Mouse (Mus musculus): ENCODE measurements around the gene Hpse2. TPM values are rescaled to one million over a fixed set of nuclear protein-coding genes. Genes with fewer than 3 reads are reported as not detected.

Gene Hpse2
- polyA plus RNA-seq, 1 experiment from 2014 or later: 0.24 TPM

- Histone ChIP-seq H3K4me3 (ENCODE audit: low read depth, low read length) (no peak overlapping the region), H3K9me3 (replicated peaks; ENCODE audit: control insufficient read depth, low read length, poor library complexity, severe bottlenecking) (no peaks in the 10 kb centered on the region), H3K27ac (ENCODE audit: low read length) (no peak overlapping the region), H3K36me3 (ENCODE audit: control insufficient read depth, insufficient read depth, low read length) (no peaks in the 10 kb centered on the region), H3K4me2 (ENCODE audit: low read length) (no peak overlapping the region), H3K9ac (ENCODE audit: low read depth, low read length) (no peak overlapping the region), H3K27me3 (ENCODE audit: control insufficient read depth, insufficient read depth, low read depth, low read length) (no peaks in the 10 kb centered on the region), H3K4me1 (ENCODE audit: control insufficient read depth, insufficient read depth, low read length) (no peaks in the 10 kb centered on the region)
- no peak for ATAC-seq
- 83% methylated on average over 3 of the region's 3 CpGs for WGBS
These were observed 156.4 kb downstream of the Hpse2 start for GRCm38 (mm10) chr19:43231711-43232110.

GRCm38 (mm10) chr19:43193562-43193961 lies 194.6 kb downstream of the Hpse2 start:
- Histone ChIP-seq H3K27me3 (ENCODE audit: control insufficient read depth, insufficient read depth, low read depth, low read length) (no peaks in the 10 kb centered on the region), H3K27ac (ENCODE audit: low read length) (no peak overlapping the region), H3K4me2 (ENCODE audit: low read length) (no peak overlapping the region), H3K4me1 (ENCODE audit: control insufficient read depth, insufficient read depth, low read length) (no peaks in the 10 kb centered on the region), H3K4me3 (ENCODE audit: low read depth, low read length) (no peak overlapping the region), H3K36me3 (ENCODE audit: control insufficient read depth, insufficient read depth, low read length) (no peaks in the 10 kb centered on the region), H3K9me3 (replicated peaks; ENCODE audit: control insufficient read depth, low read length, poor library complexity, severe bottlenecking) (no peaks in the 10 kb centered on the region), H3K9ac (ENCODE audit: low read depth, low read length) (no peak overlapping the region)
- 80% methylated on average over 3 of the region's 3 CpGs for WGBS
- ATAC-seq: no peak

GRCm38 (mm10) chr19:43175437-43175965 lies 212.7 kb downstream of the Hpse2 start:
- Histone ChIP-seq H3K27me3 (ENCODE audit: control insufficient read depth, insufficient read depth, low read depth, low read length) (no peaks in the 10 kb centered on the region), H3K4me2 (ENCODE audit: low read length) (no peak overlapping the region), H3K27ac (ENCODE audit: low read length) (no peak overlapping the region), H3K4me3 (ENCODE audit: low read depth, low read length) (no peak overlapping the region), H3K4me1 (ENCODE audit: control insufficient read depth, insufficient read depth, low read length) (0 out of 2 replicates have a peak, but pooled peaks cover 2% of the 10 kb centered on the region), H3K9me3 (replicated peaks; ENCODE audit: control insufficient read depth, low read length, poor library complexity, severe bottlenecking) (no peaks in the 10 kb centered on the region), H3K36me3 (ENCODE audit: control insufficient read depth, insufficient read depth, low read length) (no peaks in the 10 kb centered on the region), H3K9ac (ENCODE audit: low read depth, low read length) (no peak overlapping the region)
- WGBS: 88% methylated on average over 3 of the region's 3 CpGs
- no peak for ATAC-seq

- Histone ChIP-seq H3K4me1 (ENCODE audit: control insufficient read depth, insufficient read depth, low read length) (0 out of 2 replicates have a peak, but pooled peaks cover 2% of the 10 kb centered on the region), H3K27ac (ENCODE audit: low read length) (no peak overlapping the region), H3K4me3 (ENCODE audit: low read depth, low read length) (no peak overlapping the region), H3K36me3 (ENCODE audit: control insufficient read depth, insufficient read depth, low read length) (no peaks in the 10 kb centered on the region), H3K4me2 (ENCODE audit: low read length) (no peak overlapping the region), H3K9ac (ENCODE audit: low read depth, low read length) (no peak overlapping the region), H3K27me3 (ENCODE audit: control insufficient read depth, insufficient read depth, low read depth, low read length) (no peaks in the 10 kb centered on the region), H3K9me3 (replicated peaks; ENCODE audit: control insufficient read depth, low read length, poor library complexity, severe bottlenecking) (no peaks in the 10 kb centered on the region)
- ATAC-seq: no peak
- WGBS: 83% methylated on average over 2 of the region's 2 CpGs
These were observed 213.3 kb downstream of the Hpse2 start for GRCm38 (mm10) chr19:43174812-43175211.

- H3K4me3 ChIP-seq (ENCODE audit: low read depth, low read length): no peak overlapping the region
- H3K36me3 ChIP-seq (ENCODE audit: control insufficient read depth, insufficient read depth, low read length): no peaks in the 10 kb centered on the region
- H3K27me3 ChIP-seq (ENCODE audit: control insufficient read depth, insufficient read depth, low read depth, low read length): no peaks in the 10 kb centered on the region
- no peak for ATAC-seq
- no peak overlapping the region for H3K4me2 ChIP-seq (ENCODE audit: low read length)
- 31% methylated on average over 8 of the region's 8 CpGs for WGBS
- H3K9me3 ChIP-seq (replicated peaks; ENCODE audit: control insufficient read depth, low read length, poor library complexity, severe bottlenecking): no peaks in the 10 kb centered on the region
- no peak overlapping the region for H3K9ac ChIP-seq (ENCODE audit: low read depth, low read length)
- H3K27ac ChIP-seq (ENCODE audit: low read length): no peak overlapping the region
- no peaks in the 10 kb centered on the region for H3K4me1 ChIP-seq (ENCODE audit: control insufficient read depth, insufficient read depth, low read length)
These were observed 232.1 kb downstream of the Hpse2 start for GRCm38 (mm10) chr19:43156085-43156484.

- H3K27me3 ChIP-seq (ENCODE audit: control insufficient read depth, insufficient read depth, low read depth, low read length): no peaks in the 10 kb centered on the region
- H3K4me2 ChIP-seq (ENCODE audit: low read length): no peak overlapping the region
- ATAC-seq: no peak
- WGBS: 77% methylated on average over 5 of the region's 5 CpGs
- no peak overlapping the region for H3K27ac ChIP-seq (ENCODE audit: low read length)
- H3K4me3 ChIP-seq (ENCODE audit: low read depth, low read length): no peak overlapping the region
- no peak overlapping the region for H3K9ac ChIP-seq (ENCODE audit: low read depth, low read length)
- no peaks in the 10 kb centered on the region for H3K4me1 ChIP-seq (ENCODE audit: control insufficient read depth, insufficient read depth, low read length)
- H3K36me3 ChIP-seq (ENCODE audit: control insufficient read depth, insufficient read depth, low read length): no peaks in the 10 kb centered on the region
- H3K9me3 ChIP-seq (replicated peaks; ENCODE audit: control insufficient read depth, low read length, poor library complexity, severe bottlenecking): no peaks in the 10 kb centered on the region
These were observed 232.6 kb downstream of the Hpse2 start for GRCm38 (mm10) chr19:43155582-43155981.

GRCm38 (mm10) chr19:43147901-43148300 lies 240.3 kb downstream of the Hpse2 start:
- 70% methylated on average over 6 of the region's 6 CpGs for WGBS
- no peak overlapping the region for H3K4me3 ChIP-seq (ENCODE audit: low read depth, low read length)
- no peak overlapping the region for H3K27ac ChIP-seq (ENCODE audit: low read length)
- no peaks in the 10 kb centered on the region for H3K27me3 ChIP-seq (ENCODE audit: control insufficient read depth, insufficient read depth, low read depth, low read length)
- H3K9ac ChIP-seq (ENCODE audit: low read depth, low read length): no peak overlapping the region
- H3K4me2 ChIP-seq (ENCODE audit: low read length): no peak overlapping the region
- no peaks in the 10 kb centered on the region for H3K36me3 ChIP-seq (ENCODE audit: control insufficient read depth, insufficient read depth, low read length)
- H3K4me1 ChIP-seq (ENCODE audit: control insufficient read depth, insufficient read depth, low read length): no peaks in the 10 kb centered on the region
- H3K9me3 ChIP-seq (replicated peaks; ENCODE audit: control insufficient read depth, low read length, poor library complexity, severe bottlenecking): no peaks in the 10 kb centered on the region
- no peak for ATAC-seq

- Histone ChIP-seq H3K4me2 (ENCODE audit: low read length) (no peak overlapping the region), H3K27me3 (ENCODE audit: control insufficient read depth, insufficient read depth, low read depth, low read length) (no peaks in the 10 kb centered on the region), H3K9me3 (replicated peaks; ENCODE audit: control insufficient read depth, low read length, poor library complexity, severe bottlenecking) (no peaks in the 10 kb centered on the region), H3K4me1 (ENCODE audit: control insufficient read depth, insufficient read depth, low read length) (no peaks in the 10 kb centered on the region), H3K27ac (ENCODE audit: low read length) (no peak overlapping the region), H3K36me3 (ENCODE audit: control insufficient read depth, insufficient read depth, low read length) (no peaks in the 10 kb centered on the region), H3K9ac (ENCODE audit: low read depth, low read length) (no peak overlapping the region), H3K4me3 (ENCODE audit: low read depth, low read length) (no peak overlapping the region)
- no peak for ATAC-seq
- 74% methylated on average over 7 of the region's 7 CpGs for WGBS
These were observed 241.3 kb downstream of the Hpse2 start for GRCm38 (mm10) chr19:43146820-43147219.

- no peaks in the 10 kb centered on the region for H3K27me3 ChIP-seq (ENCODE audit: control insufficient read depth, insufficient read depth, low read depth, low read length)
- no peaks in the 10 kb centered on the region for H3K9me3 ChIP-seq (replicated peaks; ENCODE audit: control insufficient read depth, low read length, poor library complexity, severe bottlenecking)
- no peaks in the 10 kb centered on the region for H3K4me1 ChIP-seq (ENCODE audit: control insufficient read depth, insufficient read depth, low read length)
- WGBS: 90% methylated on average over 3 of the region's 3 CpGs
- no peaks in the 10 kb centered on the region for H3K36me3 ChIP-seq (ENCODE audit: control insufficient read depth, insufficient read depth, low read length)
- ATAC-seq: no peak
- no peak overlapping the region for H3K9ac ChIP-seq (ENCODE audit: low read depth, low read length)
- H3K4me3 ChIP-seq (ENCODE audit: low read depth, low read length): no peak overlapping the region
- no peak overlapping the region for H3K4me2 ChIP-seq (ENCODE audit: low read length)
- no peak overlapping the region for H3K27ac ChIP-seq (ENCODE audit: low read length)
These were observed 246.5 kb downstream of the Hpse2 start for GRCm38 (mm10) chr19:43141646-43142045.
